Mouse (Mus musculus): ENCODE measurements at regions not wholly inside any gene's neighbourhood (a gene's known extent, or its start where the extent isn't known, plus 50 kb on each side); places are given as distances from the start of the nearest gene placed in this dataset.

DNA sequence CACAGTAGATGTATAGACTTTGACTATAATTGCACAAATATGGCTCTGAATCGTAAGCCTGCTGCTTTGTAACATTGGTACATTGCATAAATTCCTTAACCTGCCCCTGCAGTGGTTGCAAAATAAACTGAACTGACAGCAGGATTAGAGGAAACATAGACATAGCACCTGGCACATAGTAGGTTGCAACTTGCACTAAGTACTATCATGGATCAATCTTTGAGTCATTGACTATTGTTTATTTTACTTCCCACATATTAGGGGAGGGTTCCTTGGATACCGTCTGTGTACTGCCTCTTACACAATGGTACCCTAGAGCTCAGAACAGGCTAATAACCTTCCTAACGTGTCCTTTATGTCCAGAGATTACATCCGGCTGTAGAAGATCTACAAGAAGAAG is 371.3 kb upstream of the A1bg start:
- no peak overlapping the region for H3K27ac ChIP-seq (ENCODE audit: low read depth)

GRCm38 (mm10) chr15:61268766-61269165 is 346.0 kb upstream of the A1bg start:
- Histone ChIP-seq H3K4me3 (ENCODE audit: low read depth, low read length) (no peak overlapping the region), H3K9ac (ENCODE audit: low read length) (no peak overlapping the region), H3K9me3 (ENCODE audit: control insufficient read depth, low read length) (no peaks in the 10 kb centered on the region), H3K27ac (ENCODE audit: low read depth) (no peak overlapping the region), H3K4me1 (replicated peaks; ENCODE audit: control insufficient read depth, insufficient read depth, low read length) (no peaks in the 10 kb centered on the region), H3K4me2 (ENCODE audit: low read length) (no peak overlapping the region), H3K27me3 (replicated peaks; ENCODE audit: control insufficient read depth, insufficient read depth, low read length) (no peaks in the 10 kb centered on the region), H3K36me3 (ENCODE audit: control insufficient read depth, insufficient read depth, low read length) (no peaks in the 10 kb centered on the region)
- no peak for ATAC-seq (replicated peaks; ENCODE audit: low FRiP score, low TSS enrichment, low read depth)
- 60% methylated on average over 4 of the region's 4 CpGs for WGBS
- no peak for DNase-seq (ENCODE audit: low spot score)

More for the DNA sequence above, 371.3 kb upstream of the A1bg start:
- no peak for ATAC-seq (replicated peaks; ENCODE audit: low FRiP score, low TSS enrichment, low read depth)
- Histone ChIP-seq H3K4me1 (replicated peaks; ENCODE audit: control insufficient read depth, insufficient read depth, low read length) (no peaks in the 10 kb centered on the region), H3K36me3 (ENCODE audit: control insufficient read depth, insufficient read depth, low read length) (no peaks in the 10 kb centered on the region), H3K9ac (ENCODE audit: low read length) (no peak overlapping the region), H3K4me3 (ENCODE audit: low read depth, low read length) (no peak overlapping the region), H3K9me3 (ENCODE audit: control insufficient read depth, low read length) (no peaks in the 10 kb centered on the region), H3K27me3 (replicated peaks; ENCODE audit: control insufficient read depth, insufficient read depth, low read length) (no peaks in the 10 kb centered on the region), H3K4me2 (ENCODE audit: low read length) (no peak overlapping the region)
- DNase-seq (ENCODE audit: low spot score): no peak
- WGBS: 71% methylated on average over 4 of the region's 4 CpGs

DNA sequence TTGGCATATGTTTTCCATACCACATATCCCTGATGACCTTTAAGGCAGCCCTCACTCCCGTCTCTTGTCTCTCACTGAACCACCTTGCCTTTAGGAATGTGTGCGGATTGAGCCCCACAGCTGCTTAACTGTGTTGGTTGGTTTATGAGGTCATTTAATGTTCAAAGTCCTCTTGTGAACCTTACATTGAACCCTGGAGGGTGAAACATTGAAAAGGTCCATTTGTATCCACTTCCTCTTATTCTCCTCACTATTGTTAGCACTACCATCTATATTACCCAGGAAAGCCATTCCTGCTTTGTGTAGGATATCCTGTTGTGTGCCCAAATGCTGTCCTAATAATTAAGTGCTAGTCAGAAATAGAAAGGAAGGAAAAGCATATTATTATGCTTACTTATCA is 336.2 kb upstream of the A1bg start:
- ATAC-seq (replicated peaks; ENCODE audit: low FRiP score, low TSS enrichment, low read depth) (no peak), DNase-seq (ENCODE audit: low spot score) (no peak)
- 60% methylated on average over 2 of the region's 2 CpGs for WGBS

DNA sequence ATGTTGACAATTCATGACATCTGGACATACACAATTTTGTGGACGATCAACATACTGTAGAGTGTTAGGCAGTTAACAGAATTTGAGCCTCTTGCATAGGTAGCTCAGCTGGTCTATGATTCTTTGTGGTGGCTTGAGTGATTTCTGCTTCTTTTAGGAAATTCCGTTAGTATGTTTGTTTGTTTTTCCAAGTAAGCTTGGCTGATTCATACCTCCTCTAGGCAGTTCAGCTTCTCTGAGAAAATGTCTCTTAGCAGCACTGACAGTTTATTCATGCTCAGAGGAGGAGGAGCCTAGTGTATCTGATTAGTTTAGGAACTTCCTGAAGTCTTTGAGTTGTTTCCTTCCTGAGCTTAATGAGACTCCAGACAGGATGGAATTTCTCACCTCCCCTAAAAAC is 321.7 kb upstream of the A1bg start:
- Histone ChIP-seq H3K4me2 (ENCODE audit: low read length) (no peak overlapping the region), H3K27ac (ENCODE audit: low read depth) (no peak overlapping the region), H3K27me3 (replicated peaks; ENCODE audit: control insufficient read depth, insufficient read depth, low read length) (no peaks in the 10 kb centered on the region), H3K4me1 (replicated peaks; ENCODE audit: control insufficient read depth, insufficient read depth, low read length) (no peaks in the 10 kb centered on the region), H3K36me3 (ENCODE audit: control insufficient read depth, insufficient read depth, low read length) (no peaks in the 10 kb centered on the region), H3K4me3 (ENCODE audit: low read depth, low read length) (no peak overlapping the region), H3K9ac (ENCODE audit: low read length) (no peak overlapping the region), H3K9me3 (ENCODE audit: control insufficient read depth, low read length) (no peaks in the 10 kb centered on the region)
- no peak for DNase-seq (ENCODE audit: low spot score)
- WGBS: 71% methylated on average over 2 of the region's 2 CpGs
- no peak for ATAC-seq (replicated peaks; ENCODE audit: low FRiP score, low TSS enrichment, low read depth)

More for the DNA sequence above, 336.2 kb upstream of the A1bg start:
- H3K27me3 ChIP-seq (replicated peaks; ENCODE audit: control insufficient read depth, insufficient read depth, low read length): no peaks in the 10 kb centered on the region
- H3K27ac ChIP-seq (ENCODE audit: low read depth): no peak overlapping the region
- H3K4me3 ChIP-seq (ENCODE audit: low read depth, low read length): no peak overlapping the region
- no peak overlapping the region for H3K4me2 ChIP-seq (ENCODE audit: low read length)
- H3K9ac ChIP-seq (ENCODE audit: low read length): no peak overlapping the region
- no peaks in the 10 kb centered on the region for H3K36me3 ChIP-seq (ENCODE audit: control insufficient read depth, insufficient read depth, low read length)
- no peaks in the 10 kb centered on the region for H3K9me3 ChIP-seq (ENCODE audit: control insufficient read depth, low read length)
- H3K4me1 ChIP-seq (replicated peaks; ENCODE audit: control insufficient read depth, insufficient read depth, low read length): no peaks in the 10 kb centered on the region

DNA sequence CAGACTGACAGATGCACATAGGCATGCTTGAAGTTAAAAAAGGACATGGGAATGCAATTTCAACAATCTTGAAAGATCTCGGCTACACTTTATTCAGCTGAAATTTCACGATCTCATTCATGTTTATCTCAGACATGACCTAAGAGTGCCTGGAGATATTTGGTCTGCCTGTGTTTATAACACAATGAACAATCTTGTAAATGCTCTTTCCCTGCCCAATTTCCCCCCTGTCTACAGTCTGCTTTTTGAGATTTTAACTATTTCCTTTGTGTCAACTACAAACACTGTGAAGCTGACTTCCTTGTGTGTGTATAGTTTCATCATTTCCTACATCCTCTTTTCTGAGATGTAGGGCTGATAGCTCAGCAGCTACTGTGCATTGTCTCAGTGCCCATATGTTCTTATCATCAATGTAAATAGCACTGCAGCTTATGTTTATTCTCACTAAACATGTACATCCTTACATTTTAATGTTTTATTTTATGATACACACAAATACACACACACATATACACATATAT is 319.4 kb upstream of the A1bg start:
- ATAC-seq (replicated peaks; ENCODE audit: low FRiP score, low TSS enrichment, low read depth) (no peak), DNase-seq (ENCODE audit: low spot score) (no peak)
- H3K9ac ChIP-seq (ENCODE audit: low read length): no peak overlapping the region
- H3K9me3 ChIP-seq (ENCODE audit: control insufficient read depth, low read length): no peaks in the 10 kb centered on the region
- H3K4me1 ChIP-seq (replicated peaks; ENCODE audit: control insufficient read depth, insufficient read depth, low read length): no peaks in the 10 kb centered on the region
- no peaks in the 10 kb centered on the region for H3K36me3 ChIP-seq (ENCODE audit: control insufficient read depth, insufficient read depth, low read length)
- H3K4me3 ChIP-seq (ENCODE audit: low read depth, low read length): no peak overlapping the region
- no peak overlapping the region for H3K27ac ChIP-seq (ENCODE audit: low read depth)
- H3K4me2 ChIP-seq (ENCODE audit: low read length): no peak overlapping the region
- 35% methylated on average over 2 of the region's 2 CpGs for WGBS
- H3K27me3 ChIP-seq (replicated peaks; ENCODE audit: control insufficient read depth, insufficient read depth, low read length): no peaks in the 10 kb centered on the region

DNA sequence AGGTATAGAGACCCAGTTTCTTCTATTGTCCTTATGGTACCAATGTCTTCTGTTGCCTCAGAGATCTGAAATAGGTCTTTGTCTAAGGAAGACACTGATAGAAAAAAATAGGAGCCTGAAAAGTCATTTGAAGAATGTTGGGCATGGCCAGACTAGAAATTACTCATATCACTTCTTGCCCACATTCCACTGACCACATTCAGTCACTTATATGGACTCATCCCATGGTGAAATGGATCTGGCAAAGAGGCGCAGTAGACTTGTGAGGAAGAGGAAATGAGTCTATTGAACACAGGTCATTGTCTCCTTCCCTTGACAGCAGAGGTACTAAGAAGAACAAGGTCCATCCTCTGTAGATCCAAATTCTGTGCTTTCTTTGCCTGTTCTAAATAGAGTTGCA is 318.9 kb upstream of the A1bg start:
- no peak overlapping the region for H3K27ac ChIP-seq (ENCODE audit: low read depth)
- ATAC-seq (replicated peaks; ENCODE audit: low FRiP score, low TSS enrichment, low read depth) (no peak), DNase-seq (ENCODE audit: low spot score) (no peak)
- no peaks in the 10 kb centered on the region for H3K36me3 ChIP-seq (ENCODE audit: control insufficient read depth, insufficient read depth, low read length)
- no peak overlapping the region for H3K4me3 ChIP-seq (ENCODE audit: low read depth, low read length)
- H3K4me2 ChIP-seq (ENCODE audit: low read length): no peak overlapping the region
- H3K4me1 ChIP-seq (replicated peaks; ENCODE audit: control insufficient read depth, insufficient read depth, low read length): no peaks in the 10 kb centered on the region
- no peaks in the 10 kb centered on the region for H3K9me3 ChIP-seq (ENCODE audit: control insufficient read depth, low read length)
- WGBS: 82% methylated on average over 1 of the region's 1 CpGs
- no peak overlapping the region for H3K9ac ChIP-seq (ENCODE audit: low read length)
- no peaks in the 10 kb centered on the region for H3K27me3 ChIP-seq (replicated peaks; ENCODE audit: control insufficient read depth, insufficient read depth, low read length)

- no peaks in the 10 kb centered on the region for H3K27me3 ChIP-seq (replicated peaks; ENCODE audit: control insufficient read depth, insufficient read depth, low read length)
- no peak overlapping the region for H3K4me2 ChIP-seq (ENCODE audit: low read length)
- H3K4me3 ChIP-seq (ENCODE audit: low read depth, low read length): no peak overlapping the region
- H3K9me3 ChIP-seq (ENCODE audit: control insufficient read depth, low read length): no peaks in the 10 kb centered on the region
- no peak overlapping the region for H3K27ac ChIP-seq (ENCODE audit: low read depth)
- no peak overlapping the region for H3K9ac ChIP-seq (ENCODE audit: low read length)
- no peaks in the 10 kb centered on the region for H3K4me1 ChIP-seq (replicated peaks; ENCODE audit: control insufficient read depth, insufficient read depth, low read length)
- DNase-seq (ENCODE audit: low spot score) (no peak), ATAC-seq (replicated peaks; ENCODE audit: low FRiP score, low TSS enrichment, low read depth) (no peak)
- no peaks in the 10 kb centered on the region for H3K36me3 ChIP-seq (ENCODE audit: control insufficient read depth, insufficient read depth, low read length)
These were observed 317.5 kb upstream of the A1bg start for GRCm38 (mm10) chr15:61240344-61240743.

- no peak for DNase-seq (ENCODE audit: low spot score)
- WGBS: 73% methylated on average over 7 of the region's 7 CpGs
These were observed 316.6 kb upstream of the A1bg start for GRCm38 (mm10) chr15:61239414-61239813.

DNA sequence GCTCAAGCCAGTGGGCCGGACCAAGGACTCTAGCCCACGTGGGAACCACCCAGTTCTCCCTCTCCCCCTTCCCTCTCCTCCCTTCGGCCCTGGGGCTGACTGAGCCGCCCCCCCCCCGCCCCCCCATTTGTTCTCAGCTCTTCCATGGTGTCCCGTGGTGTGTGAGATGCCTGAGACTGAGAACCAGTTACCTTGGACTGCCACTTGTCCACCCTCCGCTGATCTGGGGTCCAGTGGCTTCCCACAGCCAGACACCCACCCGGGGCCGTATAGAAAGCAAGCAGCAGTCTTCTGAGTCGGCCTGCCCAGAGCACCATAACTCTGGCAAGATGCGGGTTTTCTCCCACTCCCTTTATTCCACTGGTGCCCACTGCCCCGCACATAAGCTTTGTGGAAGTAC is 316.2 kb upstream of the A1bg start:
- no peak overlapping the region for H3K9ac ChIP-seq (ENCODE audit: low read length)
- no peak for ATAC-seq (replicated peaks; ENCODE audit: low FRiP score, low TSS enrichment, low read depth)
- no peak overlapping the region for H3K27ac ChIP-seq (ENCODE audit: low read depth)
- WGBS: 65% methylated on average over 12 of the region's 12 CpGs
- no peak overlapping the region for H3K4me2 ChIP-seq (ENCODE audit: low read length)
- H3K9me3 ChIP-seq (ENCODE audit: control insufficient read depth, low read length): no peaks in the 10 kb centered on the region
- H3K4me3 ChIP-seq (ENCODE audit: low read depth, low read length): no peak overlapping the region
- no peaks in the 10 kb centered on the region for H3K4me1 ChIP-seq (replicated peaks; ENCODE audit: control insufficient read depth, insufficient read depth, low read length)
- H3K27me3 ChIP-seq (replicated peaks; ENCODE audit: control insufficient read depth, insufficient read depth, low read length): no peaks in the 10 kb centered on the region
- H3K36me3 ChIP-seq (ENCODE audit: control insufficient read depth, insufficient read depth, low read length): no peaks in the 10 kb centered on the region
- no peak for DNase-seq (ENCODE audit: low spot score)

More at GRCm38 (mm10) chr15:61239414-61239813, 316.6 kb upstream of the A1bg start:
- no peak overlapping the region for H3K4me3 ChIP-seq (ENCODE audit: low read depth, low read length)
- no peak overlapping the region for H3K4me2 ChIP-seq (ENCODE audit: low read length)
- H3K4me1 ChIP-seq (replicated peaks; ENCODE audit: control insufficient read depth, insufficient read depth, low read length): no peaks in the 10 kb centered on the region
- no peak overlapping the region for H3K9ac ChIP-seq (ENCODE audit: low read length)
- no peaks in the 10 kb centered on the region for H3K36me3 ChIP-seq (ENCODE audit: control insufficient read depth, insufficient read depth, low read length)
- H3K27me3 ChIP-seq (replicated peaks; ENCODE audit: control insufficient read depth, insufficient read depth, low read length): no peaks in the 10 kb centered on the region
- ATAC-seq (replicated peaks; ENCODE audit: low FRiP score, low TSS enrichment, low read depth): no peak
- H3K27ac ChIP-seq (ENCODE audit: low read depth): no peak overlapping the region
- H3K9me3 ChIP-seq (ENCODE audit: control insufficient read depth, low read length): no peaks in the 10 kb centered on the region

All from intestine, embryonic 14.5 days (tissue).